Mouse (Mus musculus) heart, embryonic 11.5 days (tissue): ENCODE measurements at regions not wholly inside any gene's neighbourhood (a gene's known extent, or its start where the extent isn't known, plus 50 kb on each side); places are given as distances from the start of the nearest gene placed in this dataset.

ENCODE experiments used
- ATAC-seq: fragments of 200-750 bp; cut with Nextera tagmentation; replicated peaks from 2 replicates; pipeline ENCODE4 v1.8.0; 2017; ENCODE audit warnings: moderate library complexity; ENCODE audit not compliant: insufficient number of reproducible peaks, low FRiP score, low TSS enrichment
- H3K27ac ChIP-seq: fragments of 300-500 bp; sonication (generic); 2 replicates; pipeline ENCODE4 v1.5.1; 2014; ENCODE audit warnings: mild to moderate bottlenecking, low read depth, low read length
- H3K27me3 ChIP-seq: fragments of 300-500 bp; sonication (generic); 2 replicates; pipeline ENCODE4 v1.6.1; 2014; ENCODE audit warnings: mild to moderate bottlenecking, low read length, mixed read lengths; ENCODE audit not compliant: control insufficient read depth, insufficient read depth
- H3K36me3 ChIP-seq: fragments of 300-500 bp; sonication (generic); 2 replicates; pipeline ENCODE4 v1.6.1; 2014; ENCODE audit warnings: mild to moderate bottlenecking, low read length, moderate library complexity, mixed read lengths; ENCODE audit not compliant: control insufficient read depth, insufficient read depth
- H3K4me1 ChIP-seq: fragments of 300-500 bp; sonication (generic); 2 replicates; pipeline ENCODE4 v1.6.1; 2014; ENCODE audit warnings: low read length; ENCODE audit not compliant: control insufficient read depth, insufficient read depth
- H3K4me2 ChIP-seq: fragments of 300-500 bp; sonication (generic); 2 replicates; pipeline ENCODE4 v1.6.1; 2014; ENCODE audit warnings: mild to moderate bottlenecking, moderate library complexity
- H3K4me3 ChIP-seq: fragments of 300-500 bp; sonication (generic); 2 replicates; pipeline ENCODE4 v1.5.1; 2014; ENCODE audit warnings: low read depth, low read length
- H3K9ac ChIP-seq: fragments of 300-500 bp; sonication (generic); 2 replicates; pipeline ENCODE4 v1.6.1; 2014; ENCODE audit warnings: mild to moderate bottlenecking, low read depth, low read length, moderate library complexity
- H3K9me3 ChIP-seq: fragments of 300-500 bp; sonication (generic); replicated peaks from 2 replicates; pipeline ENCODE4 v1.6.1; 2016; ENCODE audit warnings: low read length; ENCODE audit not compliant: control insufficient read depth
- WGBS: fragments of 180-500 bp; shearing (Covaris S2); extraction: QIAGEN DNeasy Blood & Tissue Kit; methylation state at CpG from one replicate; pipeline ENCODE4 v1.1.7; 2014; ENCODE audit not compliant: insufficient replicate concordance; 5-methylcytosine and 5-hydroxymethylcytosine counted together

DNA sequence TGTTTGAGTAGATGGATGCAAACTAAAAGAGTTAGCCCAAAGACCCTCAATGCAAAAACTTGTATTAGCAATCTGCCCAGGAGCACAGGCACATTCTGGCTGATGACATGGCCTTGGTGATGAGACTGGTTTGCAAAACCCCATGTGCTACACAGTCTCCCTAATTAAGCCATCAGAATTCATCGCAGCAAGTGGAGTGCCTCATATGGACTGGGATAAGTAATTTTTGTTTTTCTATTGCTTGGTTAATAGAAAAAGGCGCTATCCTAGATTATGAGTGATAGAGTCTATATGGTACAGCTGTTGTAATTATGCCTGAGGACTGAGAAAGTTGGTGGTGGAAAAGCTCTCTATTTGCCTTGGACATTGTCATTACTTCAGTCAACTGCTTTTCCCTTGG lies 155.2 kb upstream of the Robo1 start:
- Histone ChIP-seq H3K9me3 (no peaks in the 10 kb centered on the region), H3K27ac (no peak overlapping the region), H3K9ac (no peak overlapping the region), H3K27me3 (no peaks in the 10 kb centered on the region), H3K4me2 (no peak overlapping the region), H3K4me3 (no peak overlapping the region), H3K36me3 (no peaks in the 10 kb centered on the region), H3K4me1 (no peaks in the 10 kb centered on the region)
- 80% methylated on average over 2 of the region's 2 CpGs for WGBS
- ATAC-seq, result no peak

GRCm38 (mm10) chr16:72157913-72158312 lies 150.2 kb upstream of the Robo1 start:
- Histone ChIP-seq H3K27ac (no peak overlapping the region), H3K36me3 (no peaks in the 10 kb centered on the region), H3K4me1 (no peaks in the 10 kb centered on the region), H3K9ac (no peak overlapping the region), H3K4me3 (no peak overlapping the region), H3K27me3 (no peaks in the 10 kb centered on the region), H3K9me3 (no peaks in the 10 kb centered on the region), H3K4me2 (no peak overlapping the region)
- ATAC-seq, result no peak
- 85% methylated on average over 14 of the region's 14 CpGs for WGBS

GRCm38 (mm10) chr16:72159411-72159810 lies 148.7 kb upstream of the Robo1 start:
- H3K36me3 ChIP-seq, result no peaks in the 10 kb centered on the region
- ATAC-seq, result no peak
- no peak overlapping the region for H3K4me3 ChIP-seq
- H3K9ac ChIP-seq, result no peak overlapping the region
- H3K4me2 ChIP-seq, result no peak overlapping the region
- no peaks in the 10 kb centered on the region for H3K9me3 ChIP-seq
- no peaks in the 10 kb centered on the region for H3K4me1 ChIP-seq
- H3K27me3 ChIP-seq, result no peaks in the 10 kb centered on the region
- H3K27ac ChIP-seq, result no peak overlapping the region
- 83% methylated on average over 4 of the region's 4 CpGs for WGBS

DNA sequence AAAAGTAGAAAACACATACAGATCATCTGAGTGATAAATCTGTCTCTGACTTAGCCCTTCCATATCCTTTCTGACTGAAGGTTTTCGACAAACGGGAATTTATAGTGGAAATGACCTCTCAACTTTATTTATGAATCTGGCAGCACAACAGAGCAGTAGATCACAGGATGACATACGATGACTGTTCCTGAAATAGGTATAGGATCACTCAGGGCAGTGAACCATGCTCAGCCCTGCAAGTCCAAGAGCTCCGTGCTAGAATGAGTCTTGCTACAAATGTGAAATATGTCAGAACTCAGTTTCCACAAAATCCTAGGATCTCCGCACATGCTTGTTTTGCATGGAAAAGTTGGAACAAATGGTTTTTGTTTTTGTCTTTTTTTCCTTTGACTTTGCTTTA lies 132.4 kb upstream of the Robo1 start:
- ATAC-seq, result no peak
- Histone ChIP-seq H3K4me3 (no peak overlapping the region), H3K27ac (no peak overlapping the region), H3K4me1 (no peaks in the 10 kb centered on the region), H3K36me3 (no peaks in the 10 kb centered on the region), H3K27me3 (no peaks in the 10 kb centered on the region), H3K4me2 (no peak overlapping the region), H3K9me3 (no peaks in the 10 kb centered on the region), H3K9ac (no peak overlapping the region)
- WGBS, result 82% methylated on average over 5 of the region's 5 CpGs

DNA sequence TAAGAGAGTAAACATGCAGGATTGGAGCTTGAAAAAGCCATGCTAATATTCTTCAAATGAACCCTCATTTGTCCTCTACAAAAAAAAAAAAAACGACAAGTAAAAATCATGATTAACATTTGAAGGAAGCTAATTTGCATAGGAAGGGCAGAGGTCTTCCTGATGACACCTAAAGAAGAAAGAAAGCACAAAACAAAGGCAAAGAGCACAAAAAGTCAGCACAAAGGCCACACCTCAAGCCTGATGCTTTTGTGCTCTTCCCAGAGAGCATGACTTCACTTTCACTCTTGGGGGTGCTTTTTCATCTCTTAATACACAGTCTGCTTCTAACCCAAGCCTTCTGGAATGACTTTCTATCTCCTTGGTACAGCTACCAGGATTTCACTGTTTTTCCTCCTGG lies 113.8 kb upstream of the Robo1 start:
- WGBS, result 15% methylated on average over 1 of the region's 1 CpGs
- H3K27ac ChIP-seq, result no peak overlapping the region
- H3K27me3 ChIP-seq, result no peaks in the 10 kb centered on the region
- H3K36me3 ChIP-seq, result no peaks in the 10 kb centered on the region
- no peaks in the 10 kb centered on the region for H3K4me1 ChIP-seq
- no peaks in the 10 kb centered on the region for H3K9me3 ChIP-seq
- no peak overlapping the region for H3K4me2 ChIP-seq
- no peak for ATAC-seq
- no peak overlapping the region for H3K4me3 ChIP-seq
- no peak overlapping the region for H3K9ac ChIP-seq

DNA sequence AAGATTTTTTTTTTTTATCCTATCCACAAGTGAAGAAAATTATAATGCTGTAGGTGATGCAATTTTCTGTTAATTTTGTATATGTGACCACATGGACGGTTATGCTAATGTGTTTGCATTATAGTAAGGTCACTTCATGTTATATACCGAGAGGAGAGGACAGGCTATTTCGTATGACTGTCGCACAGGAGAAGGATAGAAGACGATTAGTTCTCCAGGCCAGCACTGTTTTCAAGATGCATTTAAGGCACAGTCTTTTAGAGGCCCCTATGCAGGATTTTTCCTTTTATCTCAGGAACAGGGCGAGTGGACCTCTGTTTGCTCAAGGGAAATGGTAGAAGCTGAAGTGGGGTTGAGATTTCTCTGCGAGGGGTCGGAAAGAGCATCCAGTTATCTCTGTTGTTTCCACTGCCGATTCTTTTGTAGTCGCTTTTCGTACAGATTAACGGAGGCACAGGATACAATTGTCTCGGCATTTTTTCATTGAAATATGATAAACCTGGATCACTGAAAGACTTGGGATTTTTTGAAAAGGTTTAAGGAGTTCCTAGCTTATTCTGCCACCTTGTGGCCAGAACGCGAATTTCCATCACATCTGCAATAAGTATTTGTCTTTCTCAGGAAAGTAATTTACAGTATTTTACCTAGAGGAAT lies 92.6 kb upstream of the Robo1 start:
- no peak overlapping the region for H3K27ac ChIP-seq
- 0 out of 2 replicates have a peak overlapping the region, but pooled peaks have one; percentile 8 for H3K4me3 ChIP-seq
- no peak overlapping the region for H3K9ac ChIP-seq
- H3K36me3 ChIP-seq, result no peaks in the 10 kb centered on the region
- H3K4me1 ChIP-seq, result no peaks in the 10 kb centered on the region
- ATAC-seq, result no peak
- peak overlapping the region; percentile 50 for H3K4me2 ChIP-seq
- H3K27me3 ChIP-seq, result no peaks in the 10 kb centered on the region
- 36% methylated on average over 15 of the region's 15 CpGs for WGBS
- H3K9me3 ChIP-seq, result no peaks in the 10 kb centered on the region

DNA sequence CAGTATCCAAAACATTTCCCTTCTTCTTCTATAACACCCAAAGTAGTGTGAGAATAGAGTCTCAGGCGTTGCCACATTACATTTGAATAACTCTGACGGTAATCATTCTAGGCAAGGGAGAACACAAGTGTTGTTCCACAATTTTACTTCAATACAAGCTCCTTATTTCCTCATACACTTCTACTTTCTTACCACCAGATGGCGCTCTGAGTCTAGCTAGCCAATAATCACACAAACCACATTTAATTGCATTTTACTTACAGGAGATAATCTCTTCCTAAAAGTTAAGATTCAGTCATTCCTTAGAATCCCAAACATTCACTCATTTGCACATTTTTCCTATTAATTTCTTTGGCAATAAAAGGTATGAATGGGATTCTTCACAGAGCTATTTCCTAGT lies 90.1 kb upstream of the Robo1 start:
- 8% methylated on average over 3 of the region's 3 CpGs for WGBS
- no peaks in the 10 kb centered on the region for H3K9me3 ChIP-seq
- no peaks in the 10 kb centered on the region for H3K27me3 ChIP-seq
- H3K36me3 ChIP-seq, result no peaks in the 10 kb centered on the region
- peak overlapping the region; percentile 32 for H3K4me2 ChIP-seq
- no peak overlapping the region for H3K27ac ChIP-seq
- no peak overlapping the region for H3K9ac ChIP-seq
- no peak for ATAC-seq
- no peak overlapping the region for H3K4me3 ChIP-seq
- no peaks in the 10 kb centered on the region for H3K4me1 ChIP-seq

- no peaks in the 10 kb centered on the region for H3K36me3 ChIP-seq
- no peaks in the 10 kb centered on the region for H3K4me1 ChIP-seq
- no peak overlapping the region for H3K4me3 ChIP-seq
- no peak overlapping the region for H3K4me2 ChIP-seq
- no peaks in the 10 kb centered on the region for H3K27me3 ChIP-seq
- H3K27ac ChIP-seq, result no peak overlapping the region
- no peak overlapping the region for H3K9ac ChIP-seq
- H3K9me3 ChIP-seq, result no peaks in the 10 kb centered on the region
- 61% methylated on average over 3 of the region's 3 CpGs for WGBS
- ATAC-seq, result no peak
Measured at GRCm38 (mm10) chr16:72221912-72222502, 86.1 kb upstream of the Robo1 start.

DNA sequence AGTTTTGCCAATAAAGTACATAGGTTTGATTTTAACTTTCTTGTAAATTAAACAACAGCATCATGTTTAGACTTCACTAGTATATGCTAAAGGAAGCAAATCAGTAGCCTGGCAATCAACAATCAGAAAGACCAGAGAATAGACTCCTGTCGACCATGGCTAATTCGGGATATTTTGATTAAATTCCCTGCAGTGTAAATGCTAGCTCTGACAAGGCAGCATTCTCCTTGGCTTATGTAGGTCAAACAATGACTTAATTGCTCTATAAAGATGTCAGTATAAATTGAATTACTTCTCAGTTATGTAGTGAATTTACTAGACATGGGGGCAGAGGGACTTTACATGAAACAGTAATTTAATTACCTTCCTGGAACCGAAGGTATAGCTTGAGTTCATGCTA lies 84.2 kb upstream of the Robo1 start:
- Histone ChIP-seq H3K9me3 (no peaks in the 10 kb centered on the region), H3K4me1 (no peaks in the 10 kb centered on the region), H3K36me3 (no peaks in the 10 kb centered on the region), H3K9ac (no peak overlapping the region), H3K27me3 (no peaks in the 10 kb centered on the region), H3K4me2 (no peak overlapping the region), H3K4me3 (no peak overlapping the region), H3K27ac (no peak overlapping the region)
- no peak for ATAC-seq
- 70% methylated on average over 3 of the region's 3 CpGs for WGBS
